Mouse (Mus musculus) lung, embryonic 14.5 days (tissue): ENCODE results near the gene Klhl32. TPM values are rescaled to one million over a fixed set of nuclear protein-coding genes. Genes with fewer than 3 reads are reported as not detected.
"Not testable (repeated sequence)": the region's sequence is repeated elsewhere in the genome, so short reads cannot be mapped to it uniquely, and the experiment has no call there.

Source experiments
- ATAC-seq: fragments of 200-750 bp; cut with Nextera tagmentation; 2 replicates; pipeline ENCODE4 v1.8.0; 2017; ENCODE audit warnings: mild to moderate bottlenecking, moderate TSS enrichment, moderate library complexity; ENCODE audit not compliant: insufficient read depth
- DNase-seq: peaks from one replicate; pipeline ENCODE4 v3.0.0-alpha.2; 2015
- H3K27ac ChIP-seq: fragments of 300-500 bp; sonication (generic); 2 replicates; pipeline ENCODE4 v1.5.1; 2014; ENCODE audit warnings: low read depth, mild to moderate bottlenecking, moderate library complexity
- H3K27me3 ChIP-seq: fragments of 300-500 bp; sonication (generic); 2 replicates; pipeline ENCODE4 v1.6.1; 2014; ENCODE audit warnings: low read length, control low read depth; ENCODE audit not compliant: insufficient read depth
- H3K36me3 ChIP-seq: fragments of 300-500 bp; sonication (generic); 2 replicates; pipeline ENCODE4 v1.6.1; 2014; ENCODE audit warnings: control low read depth; ENCODE audit not compliant: insufficient read depth
- H3K4me1 ChIP-seq: fragments of 300-500 bp; sonication (generic); 2 replicates; pipeline ENCODE4 v1.6.1; 2014; ENCODE audit warnings: antibody characterized with exemption, control low read depth; ENCODE audit not compliant: insufficient read depth
- H3K4me2 ChIP-seq: fragments of 300-500 bp; sonication (generic); 2 replicates; pipeline ENCODE4 v1.6.1; 2014; ENCODE audit warnings: mild to moderate bottlenecking
- H3K4me3 ChIP-seq: fragments of 300-500 bp; sonication (generic); 2 replicates; pipeline ENCODE4 v1.5.1; 2014; ENCODE audit warnings: low read depth, low read length
- H3K9ac ChIP-seq: fragments of 300-500 bp; sonication (generic); 2 replicates; pipeline ENCODE4 v1.6.1; 2014
- H3K9me3 ChIP-seq: fragments of 300-500 bp; sonication (generic); 2 replicates; pipeline ENCODE4 v1.6.1; 2016; ENCODE audit warnings: low read depth, low read length, control low read depth
- CTCF ChIP-seq: IDR thresholded peaks from 2 replicates; pipeline ENCODE4 v1.5.1; 2016; ENCODE audit warnings: antibody characterized with exemption, low read depth
- WGBS: fragments of 180-500 bp; shearing (Covaris S2); extraction: QIAGEN DNeasy Blood & Tissue Kit; methylation state at CpG from one replicate; pipeline ENCODE4 v1.1.7; 2014; 5-methylcytosine and 5-hydroxymethylcytosine counted together
- polyA plus RNA-seq: library from polyadenylated mRNA; unstranded; fragments of >200 nt; fragmentation: Nextera tagmentation; extraction: Ambion mirVana; gene quantifications from 2 replicates; pipeline ENCODE4 v1.2.1, GENCODE M21; 2014

Gene Klhl32
- polyA plus RNA-seq, 1 experiment from 2014 or later, result 1.2 TPM

GRCm38 (mm10) chr4:24715559-24715958 is 135.4 kb downstream of the Klhl32 start:
- no peak for ATAC-seq
- Histone ChIP-seq H3K36me3 (no peaks in the 10 kb centered on the region), H3K9ac (no peak overlapping the region), H3K27me3 (no peaks in the 10 kb centered on the region), H3K9me3 (no peaks in the 10 kb centered on the region), H3K4me2 (no peak overlapping the region), H3K4me1 (no peaks in the 10 kb centered on the region), H3K27ac (no peak overlapping the region), H3K4me3 (no peak overlapping the region)
- no peak for TF ChIP-seq CTCF
- WGBS, result 73% methylated on average over 4 of the region's 4 CpGs
- DNase-seq, result no peak

- no peak overlapping the region for H3K27ac ChIP-seq
- 0 out of 2 replicates have a peak, but pooled peaks have one; percentile 14 for TF ChIP-seq CTCF
- no peak overlapping the region for H3K4me3 ChIP-seq
- DNase-seq (peak; percentile 33), ATAC-seq (no peak)
- H3K9ac ChIP-seq, result no peak overlapping the region
- no peaks in the 10 kb centered on the region for H3K27me3 ChIP-seq
- no peaks in the 10 kb centered on the region for H3K9me3 ChIP-seq
- H3K36me3 ChIP-seq, result no peaks in the 10 kb centered on the region
- no peaks in the 10 kb centered on the region for H3K4me1 ChIP-seq
- WGBS, result 76% methylated on average over 10 of the region's 10 CpGs
- no peak overlapping the region for H3K4me2 ChIP-seq
Observed at GRCm38 (mm10) chr4:24714367-24714766, 136.6 kb downstream of the Klhl32 start.

DNA sequence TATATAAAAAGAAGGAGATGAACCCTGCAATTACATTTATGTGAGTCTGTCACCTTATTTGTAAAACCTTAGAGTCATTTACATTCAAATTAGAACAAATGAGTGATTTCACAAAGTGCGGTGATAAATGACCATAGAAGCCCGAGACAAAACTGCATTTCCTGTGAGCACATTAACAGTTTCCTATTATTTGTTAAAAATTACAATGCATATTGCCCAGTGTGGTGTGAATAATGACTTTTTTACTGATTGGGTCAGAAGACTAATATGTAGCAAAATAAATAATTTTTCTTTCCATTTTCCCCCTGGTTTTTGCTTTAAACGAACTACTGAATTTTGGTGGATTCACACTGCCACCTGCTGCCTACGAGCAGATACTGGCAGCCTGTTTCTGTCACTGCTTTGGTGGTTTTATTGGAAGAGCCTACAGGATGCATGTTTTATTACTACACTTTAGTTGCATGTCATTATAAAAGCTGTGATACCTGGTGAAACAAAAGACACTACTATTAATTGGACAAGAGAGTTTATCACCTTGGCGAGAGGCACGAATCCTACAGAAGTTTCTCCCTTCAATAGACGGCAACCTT is 152.3 kb downstream of the Klhl32 start:
- no peak overlapping the region for H3K4me2 ChIP-seq
- no peaks in the 10 kb centered on the region for H3K9me3 ChIP-seq
- DNase-seq (peak; percentile 78), ATAC-seq (no peak)
- no peaks in the 10 kb centered on the region for H3K27me3 ChIP-seq
- no peak overlapping the region for H3K4me3 ChIP-seq
- H3K27ac ChIP-seq, result no peak overlapping the region
- H3K4me1 ChIP-seq, result no peaks in the 10 kb centered on the region
- TF ChIP-seq CTCF, result peak; percentile 67
- WGBS, result 56% methylated on average over 7 of the region's 7 CpGs
- H3K36me3 ChIP-seq, result no peaks in the 10 kb centered on the region
- no peak overlapping the region for H3K9ac ChIP-seq

- H3K4me1 ChIP-seq, result no peaks in the 10 kb centered on the region
- H3K4me3 ChIP-seq, result no peak overlapping the region
- ATAC-seq, result no peak
- no peak for DNase-seq
- H3K9me3 ChIP-seq, result no peaks in the 10 kb centered on the region
- H3K27me3 ChIP-seq, result no peaks in the 10 kb centered on the region
- no peak overlapping the region for H3K9ac ChIP-seq
- no peak overlapping the region for H3K27ac ChIP-seq
- no peak for TF ChIP-seq CTCF
- 82% methylated on average over 2 of the region's 2 CpGs for WGBS
- H3K36me3 ChIP-seq, result no peaks in the 10 kb centered on the region
- H3K4me2 ChIP-seq, result no peak overlapping the region
Observed at GRCm38 (mm10) chr4:24680080-24680479, 170.8 kb downstream of the Klhl32 start.

- ATAC-seq (no peak), DNase-seq (no peak)
- no peak for TF ChIP-seq CTCF
- H3K9me3 ChIP-seq, result no peaks in the 10 kb centered on the region
- H3K9ac ChIP-seq, result no peak overlapping the region
- no peaks in the 10 kb centered on the region for H3K27me3 ChIP-seq
- WGBS, result 84% methylated on average over 10 of the region's 10 CpGs
- no peak overlapping the region for H3K4me3 ChIP-seq
- no peaks in the 10 kb centered on the region for H3K4me1 ChIP-seq
- no peaks in the 10 kb centered on the region for H3K36me3 ChIP-seq
- H3K4me2 ChIP-seq, result no peak overlapping the region
- H3K27ac ChIP-seq, result no peak overlapping the region
Observed at GRCm38 (mm10) chr4:24670007-24670406, 180.9 kb downstream of the Klhl32 start.

DNA sequence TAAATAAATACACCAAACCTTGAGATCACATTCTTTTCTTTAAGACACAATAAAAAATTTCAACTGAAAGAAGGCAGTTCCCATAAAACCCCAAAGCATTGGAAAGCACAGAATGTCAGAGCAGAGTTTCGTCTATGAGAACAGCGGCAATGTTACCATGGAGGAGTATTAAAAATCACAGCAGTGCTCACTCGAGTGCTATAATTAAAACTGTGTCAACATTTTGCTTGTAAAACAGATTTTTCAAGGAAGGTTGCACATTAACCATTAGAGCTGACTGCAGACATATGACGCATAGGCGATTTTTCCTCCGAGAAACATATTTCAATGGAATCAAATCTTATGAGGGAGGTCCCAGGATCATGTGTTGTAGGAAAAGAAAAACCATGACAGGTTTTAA is 191.7 kb downstream of the Klhl32 start:
- DNase-seq, result no peak
- no peaks in the 10 kb centered on the region for H3K27me3 ChIP-seq
- H3K9ac ChIP-seq, result no peak overlapping the region
- no peaks in the 10 kb centered on the region for H3K4me1 ChIP-seq
- no peak overlapping the region for H3K27ac ChIP-seq
- no peak overlapping the region for H3K4me3 ChIP-seq
- ATAC-seq, result no peak
- no peaks in the 10 kb centered on the region for H3K9me3 ChIP-seq
- H3K36me3 ChIP-seq, result no peaks in the 10 kb centered on the region
- WGBS, result 85% methylated on average over 6 of the region's 6 CpGs
- TF ChIP-seq CTCF, result no peak
- no peak overlapping the region for H3K4me2 ChIP-seq

DNA sequence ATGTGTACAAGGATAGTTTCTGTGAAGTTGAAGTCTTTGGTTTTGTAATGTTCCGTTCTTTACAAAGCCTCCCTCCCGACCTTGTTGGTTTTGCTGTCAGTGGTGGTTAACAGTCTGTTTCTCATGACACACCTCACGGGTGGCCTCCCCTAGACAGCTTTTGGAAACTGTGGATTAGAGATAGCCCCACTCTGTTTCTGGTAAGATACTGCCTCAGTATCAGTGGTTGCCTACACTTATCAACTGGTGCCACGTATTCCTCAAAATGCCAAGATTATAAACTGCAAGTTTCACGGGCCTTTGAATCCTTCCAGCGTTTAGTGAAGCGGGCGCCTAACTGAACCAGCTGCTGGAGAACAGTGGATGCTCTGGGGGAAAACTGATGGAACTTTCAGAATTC is 206.2 kb downstream of the Klhl32 start:
- WGBS, result 80% methylated on average over 5 of the region's 8 CpGs
- not testable (repeated sequence) for H3K4me3 ChIP-seq, H3K9me3 ChIP-seq, H3K9ac ChIP-seq, H3K4me1 ChIP-seq, DNase-seq, H3K4me2 ChIP-seq, H3K27ac ChIP-seq, ATAC-seq, H3K36me3 ChIP-seq, H3K27me3 ChIP-seq

DNA sequence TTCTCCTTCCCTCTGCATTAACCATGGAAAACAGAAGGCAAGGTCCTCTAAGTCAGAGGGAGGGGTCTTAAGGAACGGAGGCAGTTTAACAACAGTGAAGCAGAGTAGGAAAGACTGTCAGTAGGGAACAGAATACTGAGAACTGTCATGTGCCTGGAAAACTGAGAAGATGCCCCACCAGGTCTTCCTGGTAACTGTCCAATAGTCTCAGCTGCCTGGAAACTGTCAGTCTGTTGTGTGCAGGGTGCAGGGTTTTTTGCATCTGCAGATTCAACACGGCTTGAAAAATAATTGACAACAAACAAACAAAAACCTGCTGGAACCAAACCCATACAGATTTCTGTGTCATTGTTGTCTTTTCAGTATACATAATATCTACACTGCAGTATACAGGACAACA is 208.6 kb downstream of the Klhl32 start:
- H3K4me3 ChIP-seq, result no peak overlapping the region
- H3K36me3 ChIP-seq, result no peaks in the 10 kb centered on the region
- no peak overlapping the region for H3K9ac ChIP-seq
- H3K4me2 ChIP-seq, result no peak overlapping the region
- no peaks in the 10 kb centered on the region for H3K27me3 ChIP-seq
- WGBS, result 72% methylated on average over 2 of the region's 2 CpGs
- no peak for TF ChIP-seq CTCF
- H3K4me1 ChIP-seq, result no peaks in the 10 kb centered on the region
- DNase-seq, result no peak
- no peaks in the 10 kb centered on the region for H3K9me3 ChIP-seq
- no peak for ATAC-seq
- H3K27ac ChIP-seq, result no peak overlapping the region
